Mouse (Mus musculus): Measurements from ENCODE around the gene Ephb2.

DNA sequence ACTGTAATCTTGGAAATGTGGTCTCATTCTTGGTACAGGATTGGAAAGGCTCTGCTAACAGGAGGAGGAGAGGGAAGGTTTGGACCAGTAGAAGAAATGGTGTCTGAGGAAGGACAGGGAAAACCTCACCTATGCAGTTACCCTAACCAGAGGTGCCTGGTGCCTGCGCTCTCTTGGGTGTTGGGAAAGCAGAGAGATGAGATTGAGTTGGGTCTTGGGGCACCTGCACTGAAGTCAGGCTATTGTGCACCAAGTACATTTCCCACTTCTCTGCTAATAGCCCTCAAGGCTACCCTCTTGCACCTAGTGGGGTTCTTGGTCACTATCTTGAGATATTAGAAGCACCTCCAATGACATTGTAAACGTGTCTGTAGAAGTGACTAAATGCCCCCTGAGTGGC lies 26.6 kb upstream of the Ephb2 start:
- TF ChIP-seq CTCF (IDR thresholded peaks at IDR 0.05; ENCODE audit: insufficient read depth, low read length): no peak
- no peak for TF ChIP-seq POLR2A (IDR thresholded peaks at IDR 0.05; ENCODE audit: borderline replicate concordance, extremely low read depth, low read depth, low read length)

Measured in lung, adult 2 months (tissue).